In the genomic region with DNA sequence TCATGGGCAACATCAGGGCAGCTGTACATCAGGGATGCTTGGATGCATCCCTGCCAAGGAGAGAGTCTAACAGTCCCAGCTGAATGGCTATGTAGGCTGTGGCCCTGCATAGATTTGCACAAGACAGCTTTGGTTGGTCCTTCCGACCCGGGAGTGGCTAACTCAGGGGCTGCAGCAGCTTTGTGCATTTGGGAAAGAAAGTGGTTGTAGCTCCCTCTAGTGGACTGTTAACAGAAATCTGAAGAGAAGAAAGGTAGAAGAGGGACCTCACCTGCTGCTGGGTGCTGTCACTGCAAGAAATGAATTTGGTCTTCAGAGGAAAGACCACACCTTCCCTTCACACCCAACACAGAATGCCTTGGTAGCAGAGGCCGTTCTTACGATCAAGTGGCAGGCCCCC, we compare ENCODE assay signal across 8 mouse cellular contexts. TPM values are rescaled to one million over a fixed set of nuclear protein-coding genes. Genes with fewer than 3 reads are reported as not detected.
DNase-seq lines count a peak whose midpoint lies in the region; ATAC-seq lines count a peak whose summit lies in the region.

No protein-coding gene starts in this region.

- WGBS in intestine, embryonic 14.5 days = 23% methylated on average over 4 of the region's 4 CpGs
- WGBS in intestine, embryonic 16.5 days = 20% methylated on average over 4 of the region's 4 CpGs

- H3K4me3 ChIP-seq in intestine, embryonic 14.5 days (ENCODE audit: low read depth, low read length) = no peak overlapping the region
- no peak overlapping the region for H3K4me3 ChIP-seq in intestine, embryonic 16.5 days (ENCODE audit: low read length)

- no peak overlapping the region for H3K27ac ChIP-seq in intestine, embryonic 14.5 days (ENCODE audit: low read depth)
- H3K27ac ChIP-seq in intestine, embryonic 16.5 days (ENCODE audit: low read length) = no peak overlapping the region

- peak; percentile 55 for DNase-seq in intestine, embryonic 14.5 days (ENCODE audit: low spot score)
- peak; percentile 10 for DNase-seq in CD4-positive helper T cell, adult 2 months (ENCODE audit: low read depth, low spot score)
- DNase-seq in brain, adult 2 months (ENCODE audit: low read depth, low spot score) = peak; percentile 87
- no peak for DNase-seq in spleen, postnatal 10 days (ENCODE audit: low spot score in 2 of 2)
- no peak for DNase-seq in spleen, adult 18-20 months

- H3K27me3 ChIP-seq in intestine, embryonic 14.5 days (replicated peaks; ENCODE audit: control insufficient read depth, insufficient read depth, low read length) = peaks cover 6% of the 10 kb centered on the region; the same call in 1 of the 2 replicates
- no peaks in the 10 kb centered on the region for H3K27me3 ChIP-seq in intestine, embryonic 16.5 days (replicated peaks; ENCODE audit: control insufficient read depth, insufficient read depth, low read length)

- H3K36me3 ChIP-seq in intestine, embryonic 14.5 days (ENCODE audit: control insufficient read depth, insufficient read depth, low read length) = no peaks in the 10 kb centered on the region
- H3K36me3 ChIP-seq in intestine, embryonic 16.5 days (ENCODE audit: control insufficient read depth, insufficient read depth, low read length) = no peaks in the 10 kb centered on the region

- no peak overlapping the region for H3K9ac ChIP-seq in intestine, embryonic 14.5 days (ENCODE audit: low read length)
- H3K9ac ChIP-seq in intestine, embryonic 16.5 days (ENCODE audit: low read depth, low read length) = no peak overlapping the region

- H3K4me2 ChIP-seq in intestine, embryonic 14.5 days (ENCODE audit: low read length) = no peak overlapping the region
- no peak overlapping the region for H3K4me2 ChIP-seq in intestine, embryonic 16.5 days (ENCODE audit: low read depth, low read length)

- no peak for ATAC-seq in intestine, embryonic 14.5 days (replicated peaks; ENCODE audit: low FRiP score, low TSS enrichment, low read depth)
- no peak for ATAC-seq in intestine, embryonic 16.5 days
- peak; percentile 38 for ATAC-seq in granulocyte monocyte progenitor cell, adult 5-6 weeks (replicated peaks; ENCODE audit: poor library complexity, severe bottlenecking)
- ATAC-seq in inflammation-experienced regulatory T-cells, adult 6 months = no peak

- H3K4me1 ChIP-seq in intestine, embryonic 14.5 days (replicated peaks; ENCODE audit: control insufficient read depth, insufficient read depth, low read length) = no peaks in the 10 kb centered on the region
- no peaks in the 10 kb centered on the region for H3K4me1 ChIP-seq in intestine, embryonic 16.5 days (ENCODE audit: control insufficient read depth, insufficient read depth, low read length)

- no peaks in the 10 kb centered on the region for H3K9me3 ChIP-seq in intestine, embryonic 14.5 days (ENCODE audit: control insufficient read depth, low read length)
- no peaks in the 10 kb centered on the region for H3K9me3 ChIP-seq in intestine, embryonic 16.5 days (ENCODE audit: control insufficient read depth, low read length)

RNA-seq across cellular contexts. Expression of gene Kcna6, which starts 36.0 kb away (rescaled TPM):
- polyA plus RNA-seq in intestine, embryonic 14.5 days (2014; fragmentation: Nextera tagmentation; extraction: Ambion mirVana) = 2.6 and 2.7 TPM in 2 replicates
- polyA plus RNA-seq in intestine, embryonic 16.5 days (2015; fragmentation: Nextera tagmentation; extraction: Ambion mirVana) = 2.1 and 2.2 TPM in 2 replicates
- total RNA-seq in granulocyte monocyte progenitor cell, adult 5-6 weeks (2014; fragmentation: Nextera tagmentation) = 0.11 TPM in 1 of 2 replicates, not detected in the other
- total RNA-seq in granulocyte monocyte progenitor cell, adult 5-6 weeks (2017) = not detected in 2 replicates
- not detected for polyA plus RNA-seq in inflammation-experienced regulatory T-cells, adult 6 months (2017; shearing (Covaris generic))

RNA-seq across cellular contexts. Expression of gene Kcna1, which starts 58.2 kb away (rescaled TPM):
- polyA plus RNA-seq in intestine, embryonic 14.5 days (2014; fragmentation: Nextera tagmentation; extraction: Ambion mirVana) = 0.50 and 0.78 TPM in 2 replicates
- polyA plus RNA-seq in intestine, embryonic 16.5 days (2015; fragmentation: Nextera tagmentation; extraction: Ambion mirVana) = 0.05 and 0.23 TPM in 2 replicates
- total RNA-seq in granulocyte monocyte progenitor cell, adult 5-6 weeks (2014; fragmentation: Nextera tagmentation) = not detected in 2 replicates
- not detected in 2 replicates for total RNA-seq in granulocyte monocyte progenitor cell, adult 5-6 weeks (2017)
- polyA plus RNA-seq in inflammation-experienced regulatory T-cells, adult 6 months (2017; shearing (Covaris generic)) = not detected

Comparison
In these comparisons a context has a peak if more than half of its experiments do, and no peak if none do; other contexts are left out.
1. DNase-seq: peak in intestine, embryonic 14.5 days (single experiment), CD4-positive helper T cell, adult 2 months (single experiment) and brain, adult 2 months (single experiment); none in spleen, postnatal 10 days (0 of 2) and spleen, adult 18-20 months (0 of 2).